Mouse (Mus musculus): Measurements from ENCODE around the gene Pla2g16.

Gene Pla2g16

GRCm38 (mm10) chr19:7557328-7557822, at the start of gene Pla2g16:
TSS of gene Pla2g16 (plus strand) at chr19:7557459.
- DNase-seq = peak; percentile 93

GRCm38 (mm10) chr19:7508026-7508425, 49.2 kb upstream of the Pla2g16 start:
- DNase-seq = no peak

DNA sequence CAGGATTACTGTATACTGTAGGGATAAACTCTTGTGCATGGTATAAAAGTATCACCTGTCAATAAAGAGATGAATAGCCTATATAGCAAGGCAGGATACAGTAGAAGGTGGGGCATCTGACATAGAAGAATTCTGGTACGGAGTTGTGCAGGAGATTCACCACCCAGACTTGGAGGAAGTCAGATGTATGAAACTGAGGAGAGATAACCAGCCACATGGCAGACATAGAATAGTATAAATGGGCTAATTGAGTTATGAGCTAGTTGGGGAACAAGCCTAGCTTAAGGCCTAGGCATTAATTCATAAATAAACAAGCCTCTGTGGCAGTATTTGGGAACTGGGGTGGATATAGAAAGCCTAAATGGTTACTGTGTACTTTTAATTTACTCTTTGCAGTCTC, 40.8 kb upstream of the Pla2g16 start:
- DNase-seq = no peak

DNA sequence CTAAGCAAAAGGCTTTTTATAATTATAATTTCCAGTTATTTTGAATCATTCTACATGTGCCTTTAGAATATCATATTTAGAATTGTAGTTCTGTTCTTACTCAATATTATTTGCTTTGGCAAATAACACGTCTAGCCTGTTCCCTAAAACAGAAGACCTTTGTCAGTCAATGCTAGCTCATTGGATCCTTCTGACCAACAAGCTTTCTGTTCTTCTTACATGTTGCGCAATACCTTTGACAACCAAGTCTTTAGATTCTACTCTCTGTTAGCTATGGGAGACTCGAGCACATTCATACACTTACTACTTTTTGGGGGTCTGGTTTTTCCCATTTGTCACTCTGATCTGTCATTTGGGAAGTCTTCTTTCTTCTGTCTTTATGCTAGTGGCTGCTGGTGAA, 35.6 kb upstream of the Pla2g16 start:
- no peak for DNase-seq

DNA sequence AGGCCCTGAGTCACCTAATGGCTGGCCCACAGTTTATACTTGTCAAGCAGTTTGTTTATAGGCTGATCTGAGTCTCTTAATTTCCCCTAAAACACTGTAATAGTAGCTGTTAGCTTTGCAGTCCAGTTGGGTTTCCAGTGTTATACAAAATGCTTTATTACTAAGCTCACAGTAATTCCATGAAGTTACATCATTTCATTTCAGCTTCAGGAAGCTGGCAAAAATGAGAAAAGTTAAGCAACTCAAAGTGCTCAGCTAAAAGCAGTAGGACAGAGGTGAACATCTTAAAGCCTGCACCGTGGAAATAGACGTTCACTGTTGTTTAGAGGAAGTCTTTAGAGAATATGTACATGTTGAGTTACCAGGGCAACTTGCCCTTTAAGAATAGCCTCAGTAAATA, 34.4 kb upstream of the Pla2g16 start:
- no peak for DNase-seq

DNA sequence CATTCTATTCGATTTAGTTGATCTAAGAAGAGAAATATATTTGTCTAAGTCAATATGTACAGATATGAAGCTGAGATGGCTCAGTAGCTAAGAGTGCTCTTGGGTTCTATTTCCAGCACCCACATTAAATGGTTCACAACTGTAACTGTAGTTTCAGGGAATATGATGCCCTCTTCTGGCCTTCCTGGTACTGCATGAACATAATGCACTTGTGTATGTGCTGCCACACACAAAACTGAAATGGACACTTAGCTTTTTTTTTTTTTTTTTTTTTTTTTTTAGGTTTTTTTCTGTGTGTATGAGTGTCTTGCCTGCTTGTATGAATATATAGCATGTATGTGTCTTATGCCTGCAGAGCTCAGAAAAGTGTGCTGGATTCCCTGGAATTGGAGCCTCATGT, 34.0 kb upstream of the Pla2g16 start:
- DNase-seq = no peak

GRCm38 (mm10) chr19:7523781-7524180, 33.5 kb upstream of the Pla2g16 start:
- DNase-seq = no peak

DNA sequence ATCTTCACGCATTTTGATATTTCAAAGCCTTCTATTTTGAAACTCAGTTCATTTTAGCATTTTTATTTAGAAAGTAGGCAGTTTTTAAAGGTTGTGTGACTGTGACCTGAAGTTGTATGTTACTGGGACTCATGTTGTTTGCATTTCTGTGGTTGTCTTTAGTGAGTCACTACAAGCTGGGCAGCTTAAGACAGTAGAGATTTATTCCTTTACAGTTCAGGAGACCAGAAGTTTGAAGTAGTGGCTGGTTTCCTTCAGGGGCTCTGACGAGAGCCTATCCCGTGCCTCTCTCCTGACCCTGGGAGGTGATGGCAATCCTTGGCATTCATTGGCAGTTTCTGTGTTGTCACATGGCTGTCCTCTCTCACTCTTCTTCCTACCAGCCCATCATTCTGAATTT, 32.4 kb upstream of the Pla2g16 start:
- no peak for DNase-seq

DNA sequence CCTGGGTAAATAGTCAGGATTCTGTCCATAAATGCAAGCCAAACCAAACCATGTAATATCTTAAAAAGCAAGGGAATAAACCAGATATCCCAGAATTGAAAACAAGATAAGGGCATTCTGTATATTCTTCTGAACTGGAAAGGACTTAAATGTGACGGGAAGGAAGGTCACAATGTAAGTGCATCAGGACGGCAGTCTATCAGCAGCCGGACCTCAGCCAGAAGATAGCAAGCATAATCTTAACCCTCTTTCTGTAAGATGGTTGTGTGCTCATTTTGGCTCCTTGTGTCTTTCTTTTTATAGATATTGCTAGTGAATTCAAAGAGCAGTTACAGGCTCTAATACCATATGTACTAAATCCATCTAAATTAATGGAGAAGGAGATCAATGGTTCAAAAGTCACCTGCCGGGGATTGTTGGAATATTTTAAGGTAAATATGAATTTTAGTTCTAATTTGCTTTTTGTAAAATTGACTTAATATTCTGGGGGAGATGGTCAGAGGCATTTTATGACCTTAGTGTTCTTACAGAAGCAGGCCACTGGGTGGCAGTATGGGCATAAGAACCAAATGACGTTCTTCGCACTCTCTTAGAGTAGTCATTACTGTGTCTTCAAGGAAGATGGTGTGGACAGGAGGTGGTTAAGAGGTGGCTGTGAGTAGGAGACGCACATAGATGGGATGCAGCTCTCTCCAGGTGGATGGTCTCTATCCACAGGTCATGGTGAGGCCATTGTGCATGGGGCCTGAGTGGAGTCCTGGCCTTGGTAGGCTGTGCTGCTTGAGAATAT, 28.4 kb upstream of the Pla2g16 start:
- peak; percentile 72 for DNase-seq

GRCm38 (mm10) chr19:7531906-7532305, 25.4 kb upstream of the Pla2g16 start:
- no peak for DNase-seq

- no peak for DNase-seq
Measured at GRCm38 (mm10) chr19:7533891-7534290, 23.4 kb upstream of the Pla2g16 start.

GRCm38 (mm10) chr19:7548924-7549323, 8.3 kb upstream of the Pla2g16 start:
- DNase-seq = no peak

GRCm38 (mm10) chr19:7551550-7552300, 5.5 kb upstream of the Pla2g16 start:
- DNase-seq = peak; percentile 26

GRCm38 (mm10) chr19:7552301-7552673, 5.0 kb upstream of the Pla2g16 start:
- no peak for DNase-seq

GRCm38 (mm10) chr19:7553441-7553840, 3.8 kb upstream of the Pla2g16 start:
- no peak for DNase-seq

GRCm38 (mm10) chr19:7554881-7555280, 2.4 kb upstream of the Pla2g16 start:
- DNase-seq = no peak

DNA sequence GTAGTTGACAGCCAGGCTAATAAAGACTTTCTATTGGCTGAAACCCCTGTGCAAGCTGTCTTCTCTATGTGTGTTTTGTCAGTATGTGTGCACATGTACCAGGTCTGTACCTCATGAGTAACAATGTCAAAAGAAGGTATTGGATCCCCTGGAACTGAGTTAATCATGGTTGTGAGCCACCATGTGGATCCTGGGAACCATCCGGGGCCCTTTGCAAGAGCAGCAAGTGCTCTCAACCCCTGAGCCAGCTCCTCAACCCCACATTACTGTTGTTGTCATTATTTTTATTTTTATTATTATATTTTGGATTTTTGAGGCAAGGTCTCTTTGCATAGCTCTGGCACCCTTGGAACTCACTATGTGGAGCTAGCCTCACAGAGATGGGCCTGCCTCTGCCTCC, 618 bp upstream of the Pla2g16 start:
- no peak for DNase-seq

DNA sequence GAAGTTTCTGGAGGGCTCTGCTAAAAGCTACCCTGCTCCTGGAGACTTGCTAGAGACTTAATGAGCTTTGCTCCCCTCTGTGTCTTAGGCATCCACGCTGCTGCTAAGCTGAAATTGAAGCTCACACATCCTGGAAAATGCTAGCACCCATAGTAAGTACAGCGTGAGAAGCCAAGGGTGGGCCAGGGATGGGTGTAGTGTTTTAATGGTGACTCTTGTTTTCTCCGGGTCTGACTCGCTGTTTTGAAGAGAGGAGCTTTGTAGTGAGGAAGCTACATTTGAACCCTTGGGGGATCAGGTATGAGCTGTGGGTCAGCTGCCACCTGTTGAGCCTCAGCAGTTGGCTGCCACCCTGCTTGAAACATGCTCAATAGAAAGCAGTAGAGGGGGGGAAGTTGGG, 585 bp downstream of the Pla2g16 start:
- no peak for DNase-seq

- no peak for DNase-seq
Measured at GRCm38 (mm10) chr19:7558675-7559074, 1.4 kb downstream of the Pla2g16 start.

DNA sequence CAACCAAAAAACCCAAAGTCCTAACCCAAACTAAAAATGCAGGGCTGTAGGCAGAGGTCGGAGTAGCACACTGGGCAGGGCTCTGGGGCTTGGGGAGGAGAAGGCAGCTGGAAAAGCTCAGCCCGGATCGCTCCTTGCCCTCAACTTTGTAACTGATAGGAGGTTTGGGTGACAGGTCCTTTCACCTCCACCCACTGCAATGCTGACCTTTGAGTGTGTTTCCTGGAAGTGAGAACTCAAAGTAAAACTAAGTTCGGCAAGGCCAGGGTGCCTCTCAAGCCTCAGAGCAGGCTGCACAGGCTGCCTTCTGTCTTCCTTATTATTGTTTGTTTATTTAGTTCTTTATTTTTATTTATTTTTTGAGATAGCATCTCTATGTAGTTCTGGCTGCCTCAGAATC, 2.7 kb downstream of the Pla2g16 start:
- DNase-seq = no peak

DNA sequence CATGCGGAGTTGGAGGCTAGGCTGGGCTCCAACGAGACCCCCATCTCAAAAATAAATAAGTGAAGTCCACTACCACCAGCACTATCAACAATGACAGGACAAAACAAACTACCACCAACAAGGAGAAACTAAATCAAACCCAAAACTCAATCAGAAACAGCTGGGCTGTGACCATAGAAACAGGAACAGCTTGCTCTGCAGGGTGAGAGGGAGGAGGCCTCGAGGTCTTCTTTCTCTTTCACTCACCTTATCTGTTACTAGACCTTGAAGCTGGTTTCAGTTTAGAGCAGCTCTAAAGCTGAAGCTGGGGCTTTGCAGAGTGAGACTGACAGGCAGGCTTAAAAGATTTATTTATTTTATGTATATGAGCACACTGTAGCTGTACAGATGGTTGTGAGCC, 4.2 kb downstream of the Pla2g16 start:
- DNase-seq = no peak

GRCm38 (mm10) chr19:7562601-7563129, 5.4 kb downstream of the Pla2g16 start:
- DNase-seq = no peak

- no peak for DNase-seq
Measured at GRCm38 (mm10) chr19:7563676-7564075, 6.4 kb downstream of the Pla2g16 start.

GRCm38 (mm10) chr19:7564457-7564856, 7.2 kb downstream of the Pla2g16 start:
- no peak for DNase-seq

All from retina, postnatal 1 day (tissue).